Mouse (Mus musculus) stomach, postnatal 0 days (tissue): ENCODE data around the gene Rnf10. TPM values are rescaled to one million over a fixed set of nuclear protein-coding genes. Genes with fewer than 3 reads are reported as not detected.

ENCODE experiments used
- ATAC-seq: fragments of 200-750 bp; cut with Nextera tagmentation; 2 replicates; pipeline ENCODE4 v1.8.0; 2017; ENCODE audit not compliant: low FRiP score, low TSS enrichment
- DNase-seq: peaks from one replicate; pipeline ENCODE4 v3.0.0-alpha.2; 2016; ENCODE audit warnings: low spot score
- H3K27ac ChIP-seq: fragments of 300-500 bp; sonication (generic); replicated peaks from 2 replicates; pipeline ENCODE4 v1.5.1; 2014; ENCODE audit warnings: mild to moderate bottlenecking, control low read depth
- H3K27me3 ChIP-seq: fragments of 300-500 bp; sonication (generic); 2 replicates; pipeline ENCODE4 v1.6.1; 2014; ENCODE audit warnings: low read length; ENCODE audit not compliant: control insufficient read depth, insufficient read depth
- H3K36me3 ChIP-seq: fragments of 300-500 bp; sonication (generic); 2 replicates; pipeline ENCODE4 v1.6.1; 2014; ENCODE audit warnings: low read length, mixed read lengths; ENCODE audit not compliant: control insufficient read depth, insufficient read depth
- H3K4me1 ChIP-seq: fragments of 300-500 bp; sonication (generic); replicated peaks from 2 replicates; pipeline ENCODE4 v1.6.1; 2014; ENCODE audit warnings: antibody characterized with exemption; ENCODE audit not compliant: control insufficient read depth, insufficient read depth
- H3K4me2 ChIP-seq: fragments of 300-500 bp; sonication (generic); replicated peaks from 2 replicates; pipeline ENCODE4 v1.6.1; 2014; ENCODE audit warnings: low read depth, mild to moderate bottlenecking, control low read depth, moderate library complexity
- H3K4me3 ChIP-seq: fragments of 300-500 bp; sonication (generic); 2 replicates; pipeline ENCODE4 v1.5.1; 2014; ENCODE audit warnings: low read depth, low read length, control low read depth
- H3K9ac ChIP-seq: fragments of 300-500 bp; sonication (generic); 2 replicates; pipeline ENCODE4 v1.6.1; 2014; ENCODE audit warnings: mild to moderate bottlenecking, low read length, control low read depth, mixed read lengths
- H3K9me3 ChIP-seq: fragments of 300-500 bp; sonication (generic); 2 replicates; pipeline ENCODE4 v1.6.1; 2016; ENCODE audit warnings: low read length; ENCODE audit not compliant: control insufficient read depth
- CTCF ChIP-seq: IDR thresholded peaks from 2 replicates; pipeline ENCODE4 v1.5.1; 2016; ENCODE audit warnings: antibody characterized with exemption, low read depth, mild to moderate bottlenecking, moderate library complexity
- EP300 ChIP-seq: optimal IDR thresholded peaks from 2 replicates; pipeline ENCODE3; 2016; ENCODE audit warnings: antibody characterized with exemption
- WGBS: fragments of 180-500 bp; shearing (Covaris S2); extraction: QIAGEN DNeasy Blood & Tissue Kit; methylation state at CpG from one replicate; pipeline ENCODE4 v1.1.7; 2014; 5-methylcytosine and 5-hydroxymethylcytosine counted together
- polyA plus RNA-seq: library from polyadenylated mRNA; unstranded; fragments of >200 nt; fragmentation: Nextera tagmentation; extraction: Ambion mirVana; gene quantifications from 2 replicates; pipeline ENCODE4 v1.2.1, GENCODE M21; 2015

The Rnf10 gene
- polyA plus RNA-seq, 1 experiment from 2014 or later, result 84.0 TPM

DNA sequence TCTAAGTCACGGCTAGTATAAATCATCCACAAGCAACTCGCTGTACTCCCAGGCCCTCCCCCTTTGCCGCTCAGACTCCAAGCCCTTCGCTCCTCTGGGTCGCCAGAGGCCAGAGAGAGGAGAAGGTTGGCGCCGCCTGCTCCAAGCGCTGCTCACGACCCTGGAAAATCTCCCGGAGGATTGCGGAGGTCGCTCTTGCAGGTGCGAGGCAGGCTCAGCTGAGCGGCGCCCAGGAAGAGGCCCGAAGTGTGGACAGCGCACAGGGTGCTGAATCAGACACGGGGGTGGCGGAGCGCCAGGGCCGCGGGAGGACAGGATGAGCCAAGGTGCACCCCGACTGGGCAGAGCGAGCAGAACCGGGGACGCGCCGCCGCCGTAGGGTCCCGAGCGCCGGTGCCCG lies 79.5 kb downstream of the Rnf10 start:
- Histone ChIP-seq H3K27me3 (peaks cover 19% of the 10 kb centered on the region), H3K9ac (peak overlapping the region; percentile 35; the same call in 1 of the 2 replicates)
- DNase-seq, result peak; percentile 75

DNA sequence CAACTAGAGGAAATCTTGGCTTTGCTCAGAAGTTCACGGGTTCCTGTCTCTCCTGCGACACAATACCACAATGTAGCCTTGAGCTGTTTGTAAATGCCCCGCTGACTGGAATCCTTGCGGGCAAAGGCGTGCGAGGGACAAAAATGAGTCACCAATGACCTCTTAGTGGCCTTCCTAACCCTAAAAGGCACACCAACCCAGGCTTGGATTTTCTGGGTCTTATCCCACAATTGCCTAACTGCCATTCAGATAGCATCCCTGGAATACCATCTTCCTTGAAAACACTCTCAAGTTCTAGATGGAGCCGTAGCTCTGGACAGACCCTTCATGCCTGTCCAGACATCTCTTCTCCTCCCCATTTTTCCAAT lies 79.9 kb downstream of the Rnf10 start:
- H3K36me3 ChIP-seq, result no peaks in the 10 kb centered on the region
- TF ChIP-seq EP300, result no peak
- no peak for TF ChIP-seq CTCF
- no peak overlapping the region for H3K27ac ChIP-seq
- H3K9ac ChIP-seq, result no peak overlapping the region
- H3K4me1 ChIP-seq, result no peaks in the 10 kb centered on the region
- peaks cover 19% of the 10 kb centered on the region for H3K27me3 ChIP-seq
- DNase-seq, result no peak
- peak overlapping the region; percentile 96 for H3K4me2 ChIP-seq
- WGBS, result 19% methylated on average over 7 of the region's 7 CpGs
- no peak for ATAC-seq
- no peaks in the 10 kb centered on the region for H3K9me3 ChIP-seq
- peak overlapping the region; percentile 52; the same call in 1 of the 2 replicates for H3K4me3 ChIP-seq

More for the DNA sequence above, 79.5 kb downstream of the Rnf10 start:
- Histone ChIP-seq H3K4me1 (no peaks in the 10 kb centered on the region), H3K36me3 (no peaks in the 10 kb centered on the region), H3K27ac (no peak overlapping the region), H3K4me2 (peak overlapping the region; percentile 96), H3K9me3 (no peaks in the 10 kb centered on the region), H3K4me3 (peak overlapping the region; percentile 52)
- under 1% methylated on average over 32 of the region's 34 CpGs for WGBS
- no peak for TF ChIP-seq EP300
- TF ChIP-seq CTCF, result no peak
- ATAC-seq, result peak; percentile 50

DNA sequence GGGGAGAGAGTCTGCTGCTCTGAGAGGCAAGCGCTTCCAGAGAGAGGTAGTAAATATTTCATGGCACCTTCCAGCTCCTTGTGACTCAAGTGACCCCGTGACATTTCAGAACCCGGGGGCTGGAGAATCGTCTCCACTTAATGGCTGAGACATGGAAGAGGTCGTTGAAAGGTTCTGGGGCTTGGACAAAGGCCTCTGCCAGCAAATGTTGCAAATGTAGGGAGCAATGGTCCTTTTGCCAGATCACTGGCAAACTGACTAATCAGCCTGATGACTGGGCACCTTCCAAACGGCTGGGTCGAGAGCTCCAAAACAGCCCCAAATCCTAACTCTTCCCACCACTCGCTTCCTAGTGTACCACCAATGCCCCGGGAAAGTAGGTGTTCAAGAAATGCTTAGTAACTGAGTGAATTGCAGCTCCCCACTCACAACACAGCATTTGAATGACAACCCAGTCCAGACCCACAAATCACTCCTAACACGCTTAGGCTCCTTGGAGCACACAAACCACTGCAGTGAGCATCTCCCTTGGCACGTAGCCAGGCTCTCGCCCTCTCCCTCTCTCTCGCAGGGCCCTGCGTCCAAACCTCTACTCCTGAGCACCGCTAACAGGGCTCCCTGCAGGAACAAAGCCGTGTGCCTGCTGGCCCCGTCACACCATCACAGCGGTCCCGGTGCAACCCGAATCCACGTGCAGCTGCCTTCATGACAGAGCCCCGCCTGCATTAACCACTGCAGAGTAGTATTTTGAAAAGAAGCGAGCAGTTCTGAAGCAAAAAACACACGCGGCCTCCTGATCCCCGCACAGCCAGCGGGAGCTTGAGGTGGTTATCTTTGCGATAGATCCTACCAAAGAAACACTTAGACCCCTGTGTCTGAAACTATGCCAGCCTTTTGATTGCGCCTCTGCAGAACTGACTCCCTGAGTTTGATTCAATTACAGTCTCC lies 80.5 kb downstream of the Rnf10 start:
- Histone ChIP-seq H3K36me3 (no peaks in the 10 kb centered on the region), H3K27me3 (peaks cover 19% of the 10 kb centered on the region), H3K27ac (no peak overlapping the region), H3K4me3 (no peak overlapping the region), H3K4me2 (no peak overlapping the region), H3K4me1 (peaks cover 2% of the 10 kb centered on the region; the same call in 1 of the 2 replicates), H3K9me3 (no peaks in the 10 kb centered on the region), H3K9ac (no peak overlapping the region)
- TF ChIP-seq CTCF, result no peak
- WGBS, result 16% methylated on average over 29 of the region's 29 CpGs
- DNase-seq, result no peak
- ATAC-seq, result no peak

Other genes starting within 250 kb of the Rnf10 start
- gene Gm10401, start 174.6 kb downstream of the Rnf10 start, polyA plus RNA-seq, result 17.9 and 22.2 TPM in 2 replicates
- 70.6 and 73.8 TPM in 2 replicates for gene Acads, start 153.6 kb downstream of the Rnf10 start, polyA plus RNA-seq
- 12.7 and 12.9 TPM in 2 replicates for gene Unc119b, start 137.9 kb downstream of the Rnf10 start, polyA plus RNA-seq
- 30.4 and 34.0 TPM in 2 replicates for gene Mlec, start 114.7 kb downstream of the Rnf10 start, polyA plus RNA-seq
- 0.44 and 0.67 TPM in 2 replicates for gene Cabp1, start 78.5 kb downstream of the Rnf10 start, polyA plus RNA-seq
- gene Pop5, start 37.1 kb downstream of the Rnf10 start, polyA plus RNA-seq, result 83.9 and 85.3 TPM in 2 replicates
- 32.6 and 32.9 TPM in 2 replicates for gene Coq5, start 6.8 kb upstream of the Rnf10 start, polyA plus RNA-seq
- 1,661 and 1,792 TPM in 2 replicates for gene Dynll1, start 28.1 kb upstream of the Rnf10 start, polyA plus RNA-seq
- 121 and 129 TPM in 2 replicates for gene Srsf9, start 54.3 kb upstream of the Rnf10 start, polyA plus RNA-seq
- 12.9 and 14.7 TPM in 2 replicates for gene Gatc, start 68.3 kb upstream of the Rnf10 start, polyA plus RNA-seq
- gene Triap1, start 68.3 kb upstream of the Rnf10 start, polyA plus RNA-seq, result 63.3 and 65.4 TPM in 2 replicates
- gene Cox6a1, start 76.1 kb upstream of the Rnf10 start, polyA plus RNA-seq, result 1,431 and 1,574 TPM in 2 replicates
- 3.2 and 3.6 TPM in 2 replicates for gene Msi1, start 156.7 kb upstream of the Rnf10 start, polyA plus RNA-seq
- 464 and 489 TPM in 2 replicates for gene Pla2g1b, start 193.4 kb upstream of the Rnf10 start, polyA plus RNA-seq
- gene Sirt4, start 211.8 kb upstream of the Rnf10 start, polyA plus RNA-seq, result 10.1 and 11.5 TPM in 2 replicates
- gene Pxn, start 233.8 kb upstream of the Rnf10 start, polyA plus RNA-seq, result 21.1 and 25.8 TPM in 2 replicates